Mouse (Mus musculus): ENCODE data around the gene Lasp1.

GRCm38 (mm10) chr11:97818003-97818402 is 19.2 kb downstream of the Lasp1 start:
- TF ChIP-seq CTCF (IDR thresholded peaks at IDR 0.05; ENCODE audit: extremely low read depth, insufficient read depth, insufficient read length, insufficient replicate concordance) (no peak), POLR2A (IDR thresholded peaks at IDR 0.05; ENCODE audit: low read depth, low read length) (no peak)

Measured in spleen, adult 2 months (tissue).